ENCODE assay signal across 32 mouse cellular contexts in the genomic region with DNA sequence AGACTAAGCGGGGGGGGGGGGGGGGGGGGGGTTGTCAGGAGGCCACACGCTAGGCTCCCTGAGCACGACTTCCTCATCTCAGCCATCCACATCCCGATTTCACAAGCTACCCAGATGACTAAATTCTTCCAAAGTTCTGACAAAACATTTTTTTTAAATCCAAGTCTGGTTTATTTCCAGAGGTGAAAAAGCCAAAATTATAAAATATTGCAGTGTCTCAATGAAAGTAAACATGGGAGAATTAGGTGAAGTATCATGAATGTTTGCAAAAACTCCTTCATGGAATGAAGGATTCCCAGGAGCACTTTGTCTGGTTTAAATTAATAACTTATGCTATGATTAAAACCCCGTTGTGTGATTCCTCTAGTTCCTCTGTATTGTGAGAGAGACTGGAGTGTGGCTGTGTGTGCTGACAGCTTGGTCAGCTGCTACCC. TPM values are rescaled to one million over a fixed set of nuclear protein-coding genes. Genes with fewer than 3 reads are reported as not detected.
DNase-seq lines count a peak whose midpoint lies in the region; ATAC-seq and TF ChIP-seq lines count a peak whose summit lies in the region.
"Had no signal": no experiment of that assay in that cellular context is flagged by ENCODE, and none has a peak within 500 bp of the region (broad histone marks: within the 10 kb centered on the region; RNA-seq: fewer than 3 reads in every experiment).

No protein-coding gene starts in this region.

- H3K4me1 ChIP-seq in heart, embryonic 12.5 days (replicated peaks): no peaks in the 10 kb centered on the region
- H3K4me1 ChIP-seq in midbrain, embryonic 11.5 days (ENCODE audit: control insufficient read depth, insufficient read depth, low read length): no peaks in the 10 kb centered on the region; the same call in 1 of the 2 replicates
- H3K4me1 ChIP-seq in midbrain, embryonic 15.5 days: no peaks in the 10 kb centered on the region
- H3K4me1 ChIP-seq in embryonic fibroblast, embryonic 13.5 days (ENCODE audit: control insufficient read depth, insufficient read depth, low read length): no peaks in the 10 kb centered on the region
- H3K4me1 ChIP-seq: embryonic facial prominence, embryonic 15.5 days; forebrain, embryonic 15.5 days; heart, embryonic 13.5 days; hindbrain, embryonic 15.5 days; limb, embryonic 13.5 days; neural tube, embryonic 13.5 days; stomach, embryonic 15.5 days had no signal

- 67% methylated on average over 4 of the region's 5 CpGs for WGBS in heart, embryonic 12.5 days
- 75% methylated on average over 5 of the region's 5 CpGs for WGBS in midbrain, embryonic 11.5 days
- 73% methylated on average over 4 of the region's 5 CpGs for WGBS in midbrain, embryonic 15.5 days

- no peak overlapping the region for H3K4me2 ChIP-seq in heart, embryonic 12.5 days
- H3K4me2 ChIP-seq in midbrain, embryonic 11.5 days: no peak overlapping the region
- H3K4me2 ChIP-seq in midbrain, embryonic 15.5 days: no peak overlapping the region
- H3K4me2 ChIP-seq: embryonic facial prominence, embryonic 15.5 days; forebrain, embryonic 15.5 days; heart, embryonic 13.5 days; hindbrain, embryonic 15.5 days; limb, embryonic 13.5 days; lung, embryonic 14.5 days; midbrain, embryonic 12.5 days; neural tube, embryonic 13.5 days; stomach, embryonic 15.5 days had no signal

- ATAC-seq in heart, embryonic 12.5 days (ENCODE audit: insufficient number of reproducible peaks, low FRiP score): no peak
- ATAC-seq in midbrain, embryonic 11.5 days (ENCODE audit: low FRiP score): no peak
- ATAC-seq in midbrain, embryonic 15.5 days (replicated peaks): no peak
- ATAC-seq in megakaryocyte progenitor cell, adult 5-6 weeks (replicated peaks; ENCODE audit: poor library complexity): peak; percentile 58
- ATAC-seq: CD4-positive, CD25-positive, alpha-beta regulatory T cell, adult 4 months; forebrain, embryonic 15.5 days; inflammation-experienced regulatory T-cells, adult 6 months had no signal

- TF ChIP-seq CTCF in embryonic fibroblast, embryonic 13.5 days (IDR thresholded peaks at IDR 0.05; ENCODE audit: borderline replicate concordance, insufficient read depth, low read length): no peak

- H3K27ac ChIP-seq in heart, embryonic 12.5 days (ENCODE audit: poor library complexity, severe bottlenecking): no peak overlapping the region
- H3K27ac ChIP-seq in midbrain, embryonic 11.5 days (ENCODE audit: low read depth, low read length): no peak overlapping the region
- no peak overlapping the region for H3K27ac ChIP-seq in midbrain, embryonic 15.5 days
- H3K27ac ChIP-seq in embryonic fibroblast, embryonic 13.5 days (ENCODE audit: insufficient read depth, low read length): peak overlapping the region; percentile 30; the same call in 1 of the 2 replicates
- H3K27ac ChIP-seq: embryonic facial prominence, embryonic 15.5 days; forebrain, embryonic 10.5 days; forebrain, embryonic 15.5 days; heart, embryonic 13.5 days; hindbrain, embryonic 15.5 days; limb, embryonic 13.5 days; liver, embryonic 14.5 days; midbrain, embryonic 12.5 days; neural tube, embryonic 13.5 days; stomach, embryonic 15.5 days had no signal

- H3K9ac ChIP-seq in heart, embryonic 12.5 days: no peak overlapping the region
- H3K9ac ChIP-seq in midbrain, embryonic 11.5 days (ENCODE audit: low read length): no peak overlapping the region
- no peak overlapping the region for H3K9ac ChIP-seq in midbrain, embryonic 15.5 days
- H3K9ac ChIP-seq: embryonic facial prominence, embryonic 15.5 days; forebrain, embryonic 15.5 days; heart, embryonic 13.5 days; hindbrain, embryonic 15.5 days; limb, embryonic 13.5 days; liver, embryonic 14.5 days; lung, embryonic 14.5 days; midbrain, embryonic 12.5 days; neural tube, embryonic 13.5 days; stomach, embryonic 15.5 days had no signal

- no peaks in the 10 kb centered on the region for H3K27me3 ChIP-seq in heart, embryonic 12.5 days (replicated peaks)
- peaks cover 29% of the 10 kb centered on the region for H3K27me3 ChIP-seq in midbrain, embryonic 11.5 days (ENCODE audit: control insufficient read depth, insufficient read depth, low read length)
- H3K27me3 ChIP-seq in midbrain, embryonic 15.5 days (replicated peaks): peaks cover 14% of the 10 kb centered on the region
- H3K27me3 ChIP-seq: embryonic facial prominence, embryonic 15.5 days; forebrain, embryonic 15.5 days; heart, embryonic 13.5 days; hindbrain, embryonic 15.5 days; limb, embryonic 13.5 days; neural tube, embryonic 13.5 days; stomach, embryonic 15.5 days had no signal

- no peaks in the 10 kb centered on the region for H3K36me3 ChIP-seq in heart, embryonic 12.5 days
- no peaks in the 10 kb centered on the region for H3K36me3 ChIP-seq in midbrain, embryonic 11.5 days (ENCODE audit: control insufficient read depth, insufficient read depth, low read length)
- no peaks in the 10 kb centered on the region for H3K36me3 ChIP-seq in midbrain, embryonic 15.5 days (replicated peaks)
- H3K36me3 ChIP-seq: embryonic facial prominence, embryonic 15.5 days; forebrain, embryonic 10.5 days; forebrain, embryonic 15.5 days; heart, embryonic 13.5 days; hindbrain, embryonic 15.5 days; limb, embryonic 13.5 days; midbrain, embryonic 12.5 days; neural tube, embryonic 13.5 days; stomach, embryonic 15.5 days had no signal

- peak; percentile 7 for DNase-seq in heart, adult 8-10 months (ENCODE audit: low spot score)
- DNase-seq in midbrain, embryonic 11.5 days (ENCODE audit: low spot score, missing footprints): peak; percentile 76
- no peak for DNase-seq in embryo, embryonic 11 days
- DNase-seq in spleen, postnatal 4 days (ENCODE audit: low spot score in 2 of 2): no peak
- DNase-seq: adrenal gland, adult 2 months; cerebellum, adult 11 months; cerebellum, adult 9-11 months; gastrocnemius, postnatal 25 days; heart, adult 18-20 months; heart, postnatal 10 days; kidney, adult 11 months; kidney, postnatal 14 days; lung, embryonic 14.5 days; lung, postnatal 4 days; thymus, adult 18-20 months; thymus, postnatal 25 days had no signal

- H3K9me3 ChIP-seq in heart, embryonic 12.5 days (replicated peaks): no peaks in the 10 kb centered on the region
- no peaks in the 10 kb centered on the region for H3K9me3 ChIP-seq in midbrain, embryonic 11.5 days (ENCODE audit: control insufficient read depth, low read length)
- no peaks in the 10 kb centered on the region for H3K9me3 ChIP-seq in midbrain, embryonic 15.5 days
- H3K9me3 ChIP-seq: embryonic facial prominence, embryonic 15.5 days; forebrain, embryonic 10.5 days; forebrain, embryonic 15.5 days; heart, embryonic 13.5 days; hindbrain, embryonic 15.5 days; limb, embryonic 13.5 days; midbrain, embryonic 12.5 days; neural tube, embryonic 13.5 days; stomach, embryonic 15.5 days had no signal

- H3K4me3 ChIP-seq in heart, embryonic 12.5 days: no peak overlapping the region
- no peak overlapping the region for H3K4me3 ChIP-seq in midbrain, embryonic 11.5 days (ENCODE audit: low read depth, low read length)
- no peak overlapping the region for H3K4me3 ChIP-seq in midbrain, embryonic 15.5 days
- no peak overlapping the region for H3K4me3 ChIP-seq in embryonic fibroblast, embryonic 13.5 days (ENCODE audit: insufficient read depth, low read length)
- H3K4me3 ChIP-seq: embryonic facial prominence, embryonic 15.5 days; forebrain, embryonic 10.5 days; forebrain, embryonic 15.5 days; heart, embryonic 13.5 days; hindbrain, embryonic 15.5 days; limb, embryonic 13.5 days; midbrain, embryonic 12.5 days; neural tube, embryonic 13.5 days; stomach, embryonic 15.5 days had no signal

- no peak for TF ChIP-seq POLR2A in embryonic fibroblast, embryonic 13.5 days (IDR thresholded peaks at IDR 0.05; ENCODE audit: low read depth, low read length)

RNA-seq across cellular contexts. Expression of a gene that starts 23.9 kb away (rescaled TPM):
- total RNA-seq in heart, adult 8-10 months (2022): 10 to 100 TPM; 26.2 to 33.8 (median 29.0) TPM
- polyA plus RNA-seq in heart, embryonic 12.5 days (2016; fragmentation: Nextera tagmentation; extraction: Ambion mirVana): 54.4 and 58.9 TPM in 2 replicates
- 110 and 112 TPM in 2 replicates for polyA plus RNA-seq in midbrain, embryonic 11.5 days (2014; fragmentation: Nextera tagmentation; extraction: Ambion mirVana)
- polyA plus RNA-seq in midbrain, embryonic 15.5 days (2015; fragmentation: Nextera tagmentation; extraction: Ambion mirVana): 139 and 156 TPM in 2 replicates
- 37.9 and 51.2 TPM in 2 replicates for polyA plus RNA-seq in embryonic fibroblast, embryonic 13.5 days (2011; ENCODE audit: insufficient read length, low read depth, missing spikeins)
- 35.4 and 39.7 TPM in 2 replicates for total RNA-seq in megakaryocyte progenitor cell, adult 5-6 weeks (2015)
- total RNA-seq in megakaryocyte progenitor cell, adult 5-6 weeks (2017): 27.8 and 28.1 TPM in 2 replicates

RNA-seq across cellular contexts. Expression of a gene that starts 44.8 kb away (rescaled TPM):
- under 1 TPM in 3 of 4 experiments, not detected in 1; 0.22 to 0.41 (median 0.26) TPM for total RNA-seq in heart, adult 8-10 months (2022)
- 2.5 and 2.9 TPM in 2 replicates for polyA plus RNA-seq in heart, embryonic 12.5 days (2016; fragmentation: Nextera tagmentation; extraction: Ambion mirVana)
- polyA plus RNA-seq in midbrain, embryonic 11.5 days (2014; fragmentation: Nextera tagmentation; extraction: Ambion mirVana): 11.8 and 12.5 TPM in 2 replicates
- polyA plus RNA-seq in midbrain, embryonic 15.5 days (2015; fragmentation: Nextera tagmentation; extraction: Ambion mirVana): 14.4 and 16.5 TPM in 2 replicates
- 4.9 and 5.5 TPM in 2 replicates for polyA plus RNA-seq in embryonic fibroblast, embryonic 13.5 days (2011; ENCODE audit: insufficient read length, low read depth, missing spikeins)
- total RNA-seq in megakaryocyte progenitor cell, adult 5-6 weeks (2015): 4.2 and 4.7 TPM in 2 replicates
- total RNA-seq in megakaryocyte progenitor cell, adult 5-6 weeks (2017): 2.0 and 3.3 TPM in 2 replicates

Comparison
In these comparisons a context has a peak if more than half of its experiments do, and no peak if none do; other contexts are left out.
1. DNase-seq: peak in heart, adult 8-10 months (single experiment) and midbrain, embryonic 11.5 days (single experiment); none in embryo, embryonic 11 days (single experiment) and spleen, postnatal 4 days (0 of 2).